Mouse (Mus musculus) urinary bladder, postnatal 14 days (tissue): ENCODE data around the gene Atxn2l.

ENCODE experiments used
- DNase-seq: peaks from one replicate; pipeline ENCODE4 v3.0.0; 2021; ENCODE audit warnings: low spot score

Atxn2l gene

GRCm38 (mm10) chr7:126503273-126503878 lies at the start of gene Atxn2l:
Atxn2l (minus strand) TSS chr7:126503437.
- peak; percentile 99 for DNase-seq

- no peak for DNase-seq
These were observed 42.4 kb upstream of the Atxn2l start for GRCm38 (mm10) chr7:126545631-126546030.

- no peak for DNase-seq
These were observed 38.4 kb upstream of the Atxn2l start for GRCm38 (mm10) chr7:126541661-126542060.

- no peak for DNase-seq
These were observed 34.8 kb upstream of the Atxn2l start for GRCm38 (mm10) chr7:126537820-126538585.

GRCm38 (mm10) chr7:126536466-126536865 lies 33.2 kb upstream of the Atxn2l start:
- DNase-seq: no peak

GRCm38 (mm10) chr7:126535766-126536165 lies 32.5 kb upstream of the Atxn2l start:
- DNase-seq: peak; percentile 6

- DNase-seq: no peak
These were observed 30.2 kb upstream of the Atxn2l start for GRCm38 (mm10) chr7:126533434-126533833.

- DNase-seq: no peak
These were observed 24.9 kb upstream of the Atxn2l start for GRCm38 (mm10) chr7:126528166-126528577.

GRCm38 (mm10) chr7:126523316-126523715 lies 20.1 kb upstream of the Atxn2l start:
- no peak for DNase-seq

GRCm38 (mm10) chr7:126519513-126519912 lies 16.3 kb upstream of the Atxn2l start:
- peak; percentile 25 for DNase-seq

- DNase-seq: no peak
These were observed 15.2 kb upstream of the Atxn2l start for GRCm38 (mm10) chr7:126518261-126518941.

- no peak for DNase-seq
These were observed 8.1 kb upstream of the Atxn2l start for GRCm38 (mm10) chr7:126511287-126511686.

- DNase-seq: no peak
These were observed 4.0 kb upstream of the Atxn2l start for GRCm38 (mm10) chr7:126507126-126507778.

GRCm38 (mm10) chr7:126504913-126505312 lies 1.7 kb upstream of the Atxn2l start:
- DNase-seq: no peak

- DNase-seq: no peak
These were observed 486 bp downstream of the Atxn2l start for GRCm38 (mm10) chr7:126502751-126503150.

GRCm38 (mm10) chr7:126502023-126502741 lies 1.1 kb downstream of the Atxn2l start:
- peak; percentile 91 for DNase-seq

- no peak for DNase-seq
These were observed 1.6 kb downstream of the Atxn2l start for GRCm38 (mm10) chr7:126501684-126502022.

- no peak for DNase-seq
These were observed 3.8 kb downstream of the Atxn2l start for GRCm38 (mm10) chr7:126499416-126499815.

GRCm38 (mm10) chr7:126497966-126498365 lies 5.3 kb downstream of the Atxn2l start:
- DNase-seq: no peak

GRCm38 (mm10) chr7:126496475-126496874 lies 6.8 kb downstream of the Atxn2l start:
- DNase-seq: no peak

GRCm38 (mm10) chr7:126494120-126494519 lies 9.1 kb downstream of the Atxn2l start:
- no peak for DNase-seq

- no peak for DNase-seq
These were observed 11.3 kb downstream of the Atxn2l start for GRCm38 (mm10) chr7:126491973-126492372.
